Mouse (Mus musculus): ENCODE measurements at regions not wholly inside any gene's neighbourhood (a gene's known extent, or its start where the extent isn't known, plus 50 kb on each side); places are given as distances from the start of the nearest gene placed in this dataset.

DNA sequence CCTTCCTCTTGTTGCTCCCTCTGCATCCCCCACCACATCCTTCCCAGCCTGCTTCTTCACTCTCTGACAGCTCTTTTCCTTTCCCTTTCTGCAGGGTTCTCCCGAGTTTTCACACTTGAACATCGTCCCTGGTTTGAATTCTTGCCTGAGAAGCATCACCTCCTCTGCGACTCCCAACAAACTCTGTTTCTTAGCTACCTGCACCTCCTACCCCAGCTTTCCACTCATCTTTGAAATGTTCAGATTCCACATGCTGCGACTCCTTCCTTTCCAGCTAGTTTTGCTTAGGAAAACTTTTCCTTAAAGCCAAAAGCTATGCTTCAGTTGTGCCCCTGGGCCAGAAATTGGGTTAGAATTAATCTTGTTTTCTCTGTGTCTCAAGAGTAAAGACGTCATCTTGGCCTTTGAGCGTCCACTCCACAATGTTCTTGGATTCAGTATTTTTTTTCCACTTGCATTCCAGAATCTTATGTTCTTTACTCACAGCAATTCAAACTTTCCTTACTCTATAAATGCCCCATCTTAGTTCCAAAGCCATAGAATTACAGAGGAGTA, 317.3 kb upstream of the Hnrnpa3 start:
- no peak for DNase-seq

DNA sequence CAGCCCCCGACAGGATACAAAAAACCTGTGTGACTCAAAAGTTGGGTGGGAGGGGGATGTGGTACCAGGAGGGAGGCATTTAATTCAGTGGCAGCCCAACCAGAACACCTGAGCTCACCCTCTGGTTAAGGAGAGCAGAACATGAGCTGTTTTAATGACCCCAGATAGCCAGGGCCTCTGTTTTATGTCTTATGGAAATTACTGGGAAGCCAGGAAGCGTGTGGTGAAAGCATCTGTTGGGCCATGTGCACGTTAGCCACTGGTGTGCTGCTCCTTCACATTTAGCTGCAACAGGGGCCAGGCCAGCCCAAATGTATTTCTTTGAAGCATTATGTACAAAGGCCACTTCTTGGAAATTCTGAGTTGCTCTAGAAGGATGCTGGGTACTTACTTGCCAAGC, 308.2 kb upstream of the Hnrnpa3 start:
- DNase-seq, result no peak

DNA sequence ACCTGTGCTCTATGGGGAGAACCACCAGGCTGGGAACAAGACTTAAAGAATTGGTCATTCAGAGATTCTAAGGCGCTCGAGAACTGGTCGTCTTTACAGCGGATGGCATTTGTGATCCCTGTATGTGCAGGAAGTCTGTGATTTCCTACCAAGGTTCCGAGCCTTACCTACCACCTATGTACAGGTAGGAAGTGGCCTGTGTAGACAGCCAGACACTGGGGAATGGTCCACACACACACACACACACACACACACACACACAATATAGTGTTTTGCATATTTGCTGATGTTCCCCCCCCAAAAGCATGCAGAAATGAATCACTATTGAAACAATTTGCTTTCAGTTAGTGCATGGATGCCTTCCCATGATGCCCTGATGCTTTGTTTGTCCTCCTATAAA, 307.1 kb upstream of the Hnrnpa3 start:
- DNase-seq, result no peak

DNA sequence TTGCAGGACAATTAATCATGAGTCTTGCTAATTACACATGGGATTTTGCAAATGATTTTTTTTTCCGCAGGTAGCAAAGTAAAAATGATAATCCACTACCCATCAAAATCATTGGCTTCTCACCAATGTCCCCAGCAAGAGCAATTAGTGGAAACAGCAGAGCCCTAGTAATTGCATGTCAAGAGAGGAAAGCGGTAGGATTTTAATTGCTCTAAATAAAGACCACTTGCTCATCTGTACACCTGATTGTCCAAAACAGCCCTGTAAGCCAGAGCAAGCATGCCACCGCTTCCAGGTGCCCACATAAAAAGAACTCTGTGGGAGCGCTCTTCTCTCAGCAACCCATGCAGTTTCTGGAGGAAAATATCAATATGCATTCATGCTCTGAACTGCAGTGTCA, 306.5 kb upstream of the Hnrnpa3 start:
- DNase-seq, result no peak

DNA sequence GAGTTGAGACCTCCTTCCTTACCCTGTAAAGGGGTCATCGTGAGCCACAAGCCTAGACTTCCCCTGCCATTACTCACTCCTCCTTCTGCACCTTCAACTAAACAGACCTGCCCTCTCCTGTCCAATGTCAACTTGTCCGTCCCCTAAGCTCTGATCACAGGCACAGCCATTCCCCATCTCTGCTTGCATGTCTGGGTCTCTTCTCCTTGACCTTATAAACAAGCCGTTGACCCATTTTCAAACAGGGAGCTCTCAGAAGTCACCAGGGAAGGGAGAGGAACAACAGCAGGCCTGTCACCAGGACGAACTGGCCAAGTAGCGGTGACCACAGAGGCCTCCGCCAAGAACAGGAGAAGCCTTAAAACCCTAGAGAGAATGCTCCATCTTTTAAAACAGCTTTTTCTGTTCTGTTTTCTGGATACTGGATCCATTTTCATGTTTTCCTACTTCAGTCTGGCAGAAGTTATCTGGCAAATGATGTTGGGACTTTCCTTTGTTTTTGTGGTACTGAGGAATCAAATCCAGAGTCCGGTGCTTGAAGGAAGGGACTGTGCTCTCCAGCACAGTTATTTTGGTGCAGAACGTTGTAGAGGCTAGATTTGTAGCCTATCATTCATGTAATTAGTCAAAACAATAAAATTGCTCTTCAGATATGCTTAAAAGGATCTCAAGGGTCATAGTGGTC, 302.2 kb upstream of the Hnrnpa3 start:
- no peak for DNase-seq

DNA sequence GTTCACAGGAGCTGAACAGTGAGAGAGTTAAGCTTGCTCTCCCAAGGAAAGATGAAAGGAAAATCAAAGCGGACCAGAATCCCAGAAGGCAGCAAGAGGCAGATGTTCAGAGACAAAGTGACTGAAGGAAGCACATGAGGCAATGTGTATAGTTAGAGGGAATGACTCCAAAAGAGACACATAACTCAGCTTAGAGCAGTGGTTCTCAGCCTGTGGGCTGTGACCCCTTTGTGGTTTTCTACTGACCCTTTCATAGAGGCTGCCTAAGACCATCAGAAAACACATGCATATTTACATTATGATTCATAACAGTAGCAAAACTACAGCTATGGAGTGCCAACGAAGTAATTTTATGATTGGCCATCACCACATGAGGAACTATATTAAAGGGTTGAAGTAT, 301.5 kb upstream of the Hnrnpa3 start:
- no peak for DNase-seq

DNA sequence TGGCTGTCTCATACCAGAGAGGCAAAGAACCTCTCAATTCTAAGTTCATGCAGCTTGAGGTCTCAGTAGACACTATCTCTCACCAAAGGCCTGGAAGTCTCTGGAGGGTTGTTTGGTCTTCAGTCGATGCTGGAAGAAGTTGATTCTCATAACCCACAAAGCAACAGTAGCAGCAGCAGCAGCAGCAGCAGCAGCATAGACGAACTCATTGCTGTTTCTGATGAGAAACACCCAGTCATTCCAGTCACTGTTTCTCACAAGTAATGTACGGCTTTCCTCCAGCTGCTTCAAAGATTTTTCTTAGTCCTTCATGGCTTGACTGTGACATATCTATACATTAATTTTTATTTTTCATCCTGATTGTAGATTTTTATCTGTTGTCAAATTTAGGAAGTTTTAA, 298.1 kb upstream of the Hnrnpa3 start:
- DNase-seq, result no peak

DNA sequence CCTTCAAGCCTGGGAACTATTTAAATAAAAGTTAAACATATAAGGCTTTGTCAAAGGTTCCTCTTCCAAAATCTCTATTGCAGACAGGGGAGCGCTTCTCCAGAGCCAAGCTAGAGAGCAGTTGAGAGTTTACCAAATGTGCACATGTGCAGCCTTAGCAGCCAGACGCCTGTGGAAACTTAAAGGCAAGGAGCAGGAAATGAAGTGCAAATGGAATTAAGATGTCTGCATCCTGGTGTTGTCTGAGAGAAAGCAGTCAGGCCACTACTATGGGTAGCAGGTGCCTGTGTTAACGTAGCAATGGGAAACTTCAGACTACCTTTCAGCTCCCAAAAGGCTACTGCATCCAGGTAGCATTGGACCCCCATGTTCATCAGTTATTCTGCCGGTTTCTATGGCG, 282.4 kb upstream of the Hnrnpa3 start:
- DNase-seq, result no peak

DNA sequence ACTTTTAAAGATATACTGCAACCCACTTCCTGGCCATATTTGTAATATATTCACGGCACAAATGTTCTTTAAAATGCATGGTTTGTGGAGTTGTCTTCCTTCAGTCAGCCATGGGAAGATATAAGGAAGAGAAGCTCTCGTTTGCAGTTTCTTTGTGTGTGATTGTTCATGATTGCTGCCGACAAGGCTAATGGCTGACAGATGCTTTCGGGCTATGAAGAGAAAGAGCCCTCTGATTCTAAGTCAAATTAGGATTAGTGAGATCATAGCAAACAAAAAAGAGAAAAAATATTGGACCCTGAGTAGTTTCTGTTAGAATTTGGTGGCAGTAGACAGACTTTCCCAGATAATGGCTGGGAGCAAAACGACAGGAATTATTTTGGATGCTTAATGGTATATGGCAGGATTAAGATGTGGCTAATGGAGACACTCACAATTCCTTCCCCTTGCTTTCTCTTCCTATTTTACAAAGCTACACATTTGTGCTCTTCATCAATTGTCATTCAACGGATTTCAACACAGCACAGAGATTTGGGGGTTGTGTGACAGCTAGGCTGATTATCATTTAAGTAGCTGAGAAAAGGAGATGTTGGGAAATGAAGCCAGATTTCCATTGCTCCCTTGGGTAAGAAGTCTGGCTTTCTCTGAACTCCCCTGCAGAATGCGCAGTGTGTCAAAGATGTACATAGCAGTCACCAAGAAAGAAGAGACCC, 273.4 kb upstream of the Hnrnpa3 start:
- DNase-seq, result no peak

DNA sequence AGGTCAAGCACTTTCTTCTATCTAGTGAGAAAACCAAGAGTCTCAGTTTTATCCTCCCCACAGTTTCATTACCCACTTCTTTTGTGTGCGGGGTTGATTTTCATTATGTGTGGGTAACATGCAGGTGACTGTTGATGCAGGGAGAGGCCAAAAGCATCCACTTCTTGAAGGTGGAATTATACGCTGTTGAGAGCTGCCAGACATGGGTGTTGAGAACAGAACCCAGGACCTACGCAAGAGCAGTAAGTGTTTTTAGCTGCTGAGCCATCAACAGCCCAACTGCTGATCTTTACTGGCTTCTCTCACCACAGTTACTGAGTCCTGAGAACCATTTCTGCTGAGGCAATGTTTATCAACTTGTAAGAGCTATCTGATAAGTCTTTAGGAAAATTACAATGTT, 272.4 kb upstream of the Hnrnpa3 start:
- no peak for DNase-seq

DNA sequence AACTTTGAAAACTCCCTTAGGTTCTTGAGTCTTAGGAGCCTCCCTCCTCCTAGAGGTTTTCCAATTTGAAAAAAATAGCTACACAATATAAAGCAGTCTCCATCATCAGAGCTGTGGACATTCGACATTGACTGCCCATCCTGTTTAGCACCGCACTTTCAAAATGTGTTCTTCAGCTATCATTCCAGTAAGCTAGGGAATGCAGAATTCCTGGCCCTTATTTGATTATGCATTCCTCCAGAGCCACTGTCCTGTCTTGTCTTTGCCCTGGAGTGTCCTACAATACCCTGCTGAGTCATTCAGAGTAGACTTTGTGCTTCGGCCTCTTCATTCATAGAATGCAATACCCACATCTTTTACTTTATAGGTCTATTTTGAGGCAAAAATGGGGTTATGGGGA, 267.0 kb upstream of the Hnrnpa3 start:
- DNase-seq, result no peak

DNA sequence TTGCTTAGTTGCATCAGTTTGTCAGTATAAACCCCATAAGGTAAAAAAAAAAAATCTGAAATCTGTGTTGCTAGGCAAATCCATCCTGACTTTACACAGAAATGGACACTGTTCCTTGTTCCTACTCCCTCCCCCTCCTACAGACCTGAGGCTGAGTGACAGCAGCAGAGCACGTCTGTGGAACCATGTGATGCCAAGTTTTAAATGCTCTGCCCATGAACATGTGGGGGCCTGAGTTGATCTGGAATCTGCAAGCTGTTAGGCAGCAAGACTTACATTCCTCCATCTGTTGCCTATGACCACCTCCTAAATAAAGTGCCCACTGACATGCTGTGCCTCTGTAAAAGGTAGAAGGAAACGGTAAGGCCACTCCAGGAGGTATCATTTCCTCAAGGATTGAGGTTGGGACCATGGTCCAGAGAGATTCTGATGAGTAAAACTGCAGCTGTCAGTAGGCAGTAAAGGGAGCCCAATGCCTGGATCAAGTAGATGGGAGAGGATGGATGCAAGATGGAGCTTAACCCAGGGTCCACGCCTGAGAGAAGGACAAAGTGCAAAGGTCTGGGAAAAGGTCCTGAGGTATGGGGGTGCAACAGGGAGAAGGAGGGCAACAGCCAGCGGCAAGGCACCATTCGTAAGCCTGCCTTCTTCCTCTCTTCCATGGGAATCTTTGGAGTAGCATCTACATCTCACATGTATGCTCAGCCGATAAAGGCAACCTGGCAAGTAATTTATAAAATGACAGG, 264.0 kb upstream of the Hnrnpa3 start:
- DNase-seq, result no peak

DNA sequence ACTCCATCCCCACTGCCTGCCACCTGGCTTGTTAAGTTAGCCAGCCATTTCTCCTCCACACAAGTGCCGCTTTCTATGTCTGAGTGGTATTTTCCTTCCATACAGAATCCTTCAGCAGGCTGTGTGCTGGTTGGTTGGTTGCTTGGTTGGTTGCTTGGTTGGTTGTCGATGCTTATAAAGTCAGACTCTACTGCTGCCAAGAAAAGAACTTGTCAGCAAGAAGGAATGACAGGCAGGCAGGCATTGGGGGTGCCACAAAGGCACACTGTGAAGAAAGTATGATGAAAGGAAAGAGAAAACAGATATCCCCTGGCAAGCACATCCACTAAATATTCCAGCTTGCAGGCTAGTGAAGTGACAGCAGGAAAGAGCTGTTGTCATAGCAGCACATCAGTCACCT, 263.0 kb upstream of the Hnrnpa3 start:
- no peak for DNase-seq

DNA sequence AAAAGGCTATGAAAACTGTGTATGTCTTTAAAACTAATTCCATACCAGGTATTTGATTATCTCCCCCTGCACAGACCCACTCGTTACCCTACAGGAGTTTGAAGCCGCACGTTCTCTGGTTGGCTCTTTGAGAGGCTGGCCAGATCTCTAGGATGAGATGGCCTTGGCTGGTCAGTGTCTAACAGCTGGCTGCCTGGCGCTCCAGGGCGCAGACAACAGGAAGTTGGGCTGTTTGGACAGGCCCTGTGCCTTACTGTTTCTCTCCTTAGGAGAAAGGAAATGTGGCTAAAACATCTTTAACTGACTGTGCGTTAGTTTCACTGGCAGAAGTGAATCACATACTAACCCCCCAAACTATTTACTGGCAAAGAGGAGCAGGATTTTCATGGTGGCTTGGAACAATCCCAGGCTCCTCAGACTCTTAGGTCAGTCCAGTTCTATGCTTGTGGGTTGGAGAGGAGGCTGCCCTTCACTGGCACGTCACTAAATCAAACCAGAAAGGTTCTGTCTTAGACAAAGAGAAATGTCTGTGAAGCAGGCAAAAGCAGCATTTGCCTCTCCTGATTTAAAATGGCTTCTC, 258.7 kb upstream of the Hnrnpa3 start:
- no peak for DNase-seq

DNA sequence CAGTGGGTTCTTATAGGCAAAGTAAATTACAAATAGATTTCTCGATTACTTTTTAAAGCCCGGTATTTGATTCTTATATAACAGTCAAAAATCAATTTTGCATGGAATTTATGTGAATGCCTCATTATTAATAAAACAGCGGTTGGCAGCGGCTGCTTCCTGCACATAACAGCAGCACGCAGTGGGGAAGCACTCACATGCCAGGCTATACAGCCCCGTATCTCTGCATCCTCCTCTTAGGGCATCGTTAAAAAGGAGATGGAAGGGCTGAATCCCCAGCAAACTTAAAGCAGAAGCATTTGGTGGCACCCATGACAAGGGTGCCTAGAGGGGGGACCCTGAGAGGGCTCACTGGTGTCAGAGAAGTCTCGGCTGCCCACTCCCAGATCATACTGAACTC, 255.3 kb upstream of the Hnrnpa3 start:
- no peak for DNase-seq

DNA sequence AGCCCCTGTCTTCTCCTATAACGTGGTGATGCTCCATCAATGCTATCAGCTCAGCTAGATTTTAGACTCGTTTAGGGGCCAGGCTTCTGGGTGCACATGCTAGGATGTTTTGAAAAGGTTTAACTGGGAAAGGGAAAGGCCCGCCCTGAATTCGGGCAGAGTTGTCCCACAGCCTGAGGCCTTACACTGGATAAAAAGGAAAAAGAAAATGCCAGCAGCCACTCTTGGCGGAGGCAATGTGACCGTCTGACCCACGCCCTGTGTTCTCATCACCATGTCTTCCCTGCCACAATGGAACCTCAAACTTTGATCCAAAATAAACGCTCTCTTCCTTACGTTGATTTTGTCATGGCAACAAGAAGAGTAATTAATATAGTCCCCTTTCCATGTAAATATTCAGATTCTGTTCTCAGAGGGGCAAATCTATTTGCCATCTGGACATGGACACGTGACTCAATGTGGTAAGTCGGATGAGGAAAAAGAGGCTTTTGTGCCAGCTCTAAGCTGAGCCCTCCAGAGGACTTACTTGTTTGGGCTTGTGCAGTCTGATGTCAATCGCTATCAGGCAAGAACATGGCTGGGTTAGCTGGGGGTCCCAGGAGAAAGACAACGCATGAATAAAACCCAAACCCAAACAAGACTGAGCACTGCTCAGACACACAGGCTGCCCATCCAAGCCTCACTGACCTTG, 253.4 kb upstream of the Hnrnpa3 start:
- DNase-seq, result peak in 1 of 2 experiments; percentile 11

DNA sequence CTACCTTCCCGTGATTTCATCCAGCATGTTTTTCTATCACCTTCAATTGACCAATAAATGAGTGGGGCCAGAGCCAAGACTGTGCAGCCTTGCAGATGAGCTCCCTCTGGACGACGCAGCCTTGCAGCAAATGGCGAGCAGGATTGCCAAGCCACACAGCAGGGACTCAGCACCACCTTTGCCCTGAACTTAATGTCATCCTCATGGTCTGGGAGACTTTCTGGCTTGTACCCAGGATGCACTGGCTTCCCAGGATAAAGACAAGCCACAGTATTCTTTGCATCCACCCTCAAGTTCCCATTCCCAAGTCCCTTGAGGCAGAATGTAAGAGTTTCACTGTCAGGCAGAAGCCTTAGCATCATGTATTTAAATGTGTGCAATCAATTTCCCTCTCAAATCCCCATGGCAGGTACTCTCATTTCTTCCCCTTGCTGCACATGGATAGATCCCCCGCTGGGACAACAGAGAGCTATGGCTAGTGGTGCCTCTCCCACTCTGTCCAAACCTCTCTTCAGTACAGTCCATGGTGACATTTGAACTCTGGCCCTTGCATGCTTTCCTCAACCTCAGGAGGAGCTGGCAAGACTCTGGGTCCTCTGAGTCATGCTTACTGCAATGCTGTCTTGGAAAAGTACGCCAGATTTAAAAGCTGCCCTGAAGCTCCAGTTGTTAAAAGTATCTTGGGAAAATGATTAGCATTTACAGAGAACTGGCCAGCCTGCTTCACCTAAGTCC, 252.2 kb upstream of the Hnrnpa3 start:
- DNase-seq, result no peak

DNA sequence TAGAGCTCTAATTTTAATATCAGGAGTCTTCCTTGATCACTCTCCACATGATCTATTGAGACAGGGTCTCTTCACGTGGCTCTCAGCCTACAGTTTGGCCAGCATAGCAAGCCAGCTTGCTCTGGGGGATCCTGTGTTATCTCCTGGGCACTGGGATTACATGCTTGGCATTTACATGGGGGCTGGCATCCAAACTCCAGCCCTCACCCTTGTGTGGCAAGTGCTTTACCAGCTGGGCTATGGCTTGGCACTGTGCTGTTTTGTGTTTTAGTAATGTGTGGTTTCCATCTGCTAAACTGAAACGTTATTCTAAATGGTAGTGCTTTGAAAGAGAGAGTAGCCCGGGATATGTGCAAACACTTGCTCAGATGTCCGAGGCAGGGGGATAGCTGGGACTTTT, 251.5 kb upstream of the Hnrnpa3 start:
- DNase-seq, result peak in 1 of 2 experiments; percentile 50

DNA sequence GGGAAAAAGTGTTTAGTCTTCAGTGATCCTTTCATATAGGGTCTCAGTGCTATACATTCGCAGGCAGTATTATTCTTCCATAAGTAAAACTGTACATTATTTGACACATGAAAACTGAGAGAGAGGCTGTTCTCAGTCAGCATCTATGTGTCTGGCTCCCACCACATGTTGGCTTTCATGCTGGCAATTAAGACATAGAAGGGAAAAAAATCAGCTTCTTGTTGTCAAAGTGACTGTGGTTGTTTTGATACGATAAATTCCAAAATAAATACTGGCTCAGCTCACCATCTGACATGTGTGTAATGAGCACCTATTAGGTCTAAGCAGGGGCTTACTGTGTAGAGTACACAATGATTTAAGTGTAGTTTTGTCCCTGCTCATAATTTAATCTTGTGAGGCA, 251.0 kb upstream of the Hnrnpa3 start:
- no peak for DNase-seq

DNA sequence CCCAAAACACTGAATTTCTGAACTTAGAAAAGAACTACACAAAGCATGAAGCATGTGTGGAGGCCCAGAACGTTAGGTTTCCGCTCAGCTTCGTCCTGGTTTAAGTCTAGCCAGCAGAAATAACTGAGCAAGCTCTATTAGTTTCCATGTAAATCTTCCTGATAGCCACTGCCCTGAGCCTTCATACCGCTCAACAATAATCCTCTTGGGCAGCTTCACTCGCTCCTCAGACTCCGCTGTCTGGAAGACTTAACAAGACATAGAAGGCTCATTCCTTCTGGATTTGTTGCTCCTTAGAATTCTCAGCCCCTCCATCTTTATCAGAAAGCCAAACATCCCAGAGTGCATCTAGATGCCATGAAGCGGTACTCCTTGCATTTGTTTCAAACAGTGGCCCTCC, 249.3 kb upstream of the Hnrnpa3 start:
- no peak for DNase-seq

DNA sequence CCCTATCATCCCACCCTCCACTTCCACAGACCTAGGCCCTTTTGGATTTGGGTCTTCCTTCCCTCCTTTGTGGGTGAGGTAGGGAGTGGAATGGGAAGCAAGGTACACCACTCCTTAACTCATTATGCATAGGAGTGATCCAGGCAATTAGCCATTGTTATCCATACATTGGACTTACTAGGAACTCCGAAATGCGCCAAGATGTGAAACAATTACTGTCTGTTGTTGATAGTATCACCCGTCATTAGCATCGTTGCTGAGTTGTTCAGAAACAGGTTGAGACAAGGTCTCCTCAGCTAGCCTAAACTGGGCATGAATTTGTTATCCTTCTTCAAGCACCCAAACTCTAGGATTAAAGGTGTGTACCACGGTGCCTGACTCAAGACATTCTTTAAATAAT, 246.3 kb upstream of the Hnrnpa3 start:
- no peak for DNase-seq

DNA sequence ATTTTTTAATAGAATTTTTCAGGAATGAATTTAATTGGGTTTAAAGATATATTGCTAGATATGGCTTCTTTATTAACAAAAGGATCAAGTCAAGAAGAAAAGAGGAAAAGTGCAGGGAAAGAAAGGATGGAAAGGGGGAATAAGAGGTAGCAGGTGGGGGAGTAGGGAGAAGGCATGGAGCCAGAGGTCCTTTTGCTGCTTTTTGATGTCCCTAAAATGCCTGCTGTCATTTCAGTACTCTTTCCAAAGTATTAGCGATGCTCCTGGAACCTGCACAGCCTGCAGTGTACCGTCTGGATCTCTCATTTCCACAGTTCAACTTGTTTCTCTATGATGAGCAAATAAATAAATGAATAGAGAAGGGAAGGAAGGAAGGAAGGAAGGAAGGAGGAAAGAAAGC, 240.4 kb upstream of the Hnrnpa3 start:
- no peak for DNase-seq

Data from layer of hippocampus, postnatal 36 days (tissue).